Comparison of ENCODE assay signal across 15 mouse cellular contexts in the genomic region with DNA sequence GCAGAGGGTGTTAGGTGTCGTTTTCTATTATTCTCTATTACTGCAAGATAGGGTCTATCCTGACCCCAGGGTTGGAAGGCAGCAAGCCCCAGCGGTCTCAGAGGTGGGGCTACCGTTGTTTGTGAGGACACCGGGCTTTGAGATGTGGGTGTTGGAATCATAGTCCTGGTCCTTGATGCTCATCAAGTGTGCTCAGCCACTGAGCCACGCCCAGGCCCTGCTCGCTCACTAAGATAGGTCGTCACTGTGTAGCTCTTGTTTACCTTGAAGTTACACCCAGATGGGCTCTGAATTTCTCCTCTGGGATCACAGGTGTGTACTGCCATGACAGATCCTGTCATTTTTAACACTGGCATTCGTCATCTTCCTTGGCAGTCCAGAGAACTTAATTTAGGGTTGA.
"Had no signal": no experiment of that assay in that cellular context is flagged by ENCODE, and none has a peak within 500 bp of the region (broad histone marks: within the 10 kb centered on the region; RNA-seq: fewer than 3 reads in every experiment).

No protein-coding gene starts in this region.

- H3K4me3 ChIP-seq: intestine, embryonic 15.5 days; limb, embryonic 12.5 days; lung, embryonic 15.5 days; megakaryocyte, embryonic 14.5 days; midbrain, embryonic 12.5 days; neural tube, embryonic 13.5 days had no signal

- H3K36me3 ChIP-seq: intestine, embryonic 15.5 days; midbrain, embryonic 12.5 days had no signal

- H3K9me3 ChIP-seq: intestine, embryonic 15.5 days; limb, embryonic 12.5 days; lung, embryonic 15.5 days; midbrain, embryonic 12.5 days; neural tube, embryonic 13.5 days had no signal

- H3K27ac ChIP-seq: intestine, embryonic 15.5 days; limb, embryonic 12.5 days; lung, embryonic 15.5 days; macrophage; midbrain, embryonic 12.5 days; neural tube, embryonic 13.5 days had no signal

- H3K27me3 ChIP-seq: intestine, embryonic 15.5 days; limb, embryonic 12.5 days; lung, embryonic 15.5 days; megakaryocyte, embryonic 14.5 days; midbrain, embryonic 12.5 days; neural tube, embryonic 13.5 days had no signal

- ATAC-seq: intestine, embryonic 15.5 days; midbrain, embryonic 16.5 days had no signal

- H3K4me1 ChIP-seq: intestine, embryonic 15.5 days; limb, embryonic 12.5 days; lung, embryonic 15.5 days had no signal

- DNase-seq: kidney, adult 18-20 months; kidney, postnatal 10 days; kidney, postnatal 4 days; lung, postnatal 14 days; right cerebral cortex, postnatal 14 days; thymus, adult 18-20 months; thymus, postnatal 14 days had no signal

- H3K9ac ChIP-seq: intestine, embryonic 15.5 days; limb, embryonic 12.5 days; lung, embryonic 15.5 days; midbrain, embryonic 12.5 days; neural tube, embryonic 13.5 days had no signal

- H3K4me2 ChIP-seq: intestine, embryonic 15.5 days; limb, embryonic 12.5 days; lung, embryonic 15.5 days; midbrain, embryonic 12.5 days; neural tube, embryonic 13.5 days had no signal
